Mouse (Mus musculus) kidney, adult 2 months (tissue): ENCODE results near the gene Tomm6.

Experiments
- CTCF ChIP-seq: fragments of 200-500 bp; conservative IDR thresholded peaks from 2 replicates; pipeline ENCODE4 v1.5.1; 2011; ENCODE audit warnings: low read depth, mild to moderate bottlenecking, control low read depth, low read length, moderate library complexity, mixed read lengths; ENCODE audit not compliant: insufficient read depth, insufficient read length
- POLR2A ChIP-seq: fragments of 200-500 bp; IDR thresholded peaks from one replicate; pipeline ENCODE4 v1.6.1; 2011; ENCODE audit warnings: low read depth, low read length, control low read depth

- TF ChIP-seq CTCF: no peak
- no peak for TF ChIP-seq POLR2A
These were observed 36.2 kb downstream of the Tomm6 start for GRCm38 (mm10) chr17:47651953-47652352.
